ENCODE assay signal across 15 mouse cellular contexts in genomic region chr13:45924555-45924954, GRCm38 (mm10). TPM values are rescaled to one million over a fixed set of nuclear protein-coding genes. Genes with fewer than 3 reads are reported as not detected.
DNase-seq lines count a peak whose midpoint lies in the region; ATAC-seq and TF ChIP-seq lines count a peak whose summit lies in the region.
"Had no signal": no experiment of that assay in that cellular context is flagged by ENCODE, and none has a peak within 500 bp of the region (broad histone marks: within the 10 kb centered on the region; RNA-seq: fewer than 3 reads in every experiment).

No protein-coding gene starts in this region.

- no peak overlapping the region for H3K4me2 ChIP-seq in kidney, embryonic 16.5 days (replicated peaks; ENCODE audit: low read depth, low read length)
- H3K4me2 ChIP-seq in CH12.LX (ENCODE audit: insufficient read depth, low read depth, poor library complexity, severe bottlenecking): peak overlapping the region; percentile 93
- H3K4me2 ChIP-seq: embryonic facial prominence, embryonic 12.5 days had no signal

- intact Hi-C loops in left cerebral cortex, postnatal 10 days (cut with DNase I): no loop called here

- WGBS in kidney, embryonic 16.5 days: 60% methylated on average over 7 of the region's 7 CpGs

- dilution Hi-C loops in CH12.LX (cut with MboI; ENCODE audit: extremely low pct_ligation_motif_present, extremely low pct_unique_long_range_greater_than_20kb, low sequenced_read_pairs): no loop called here

- H3K79me2 ChIP-seq in CH12.LX (replicated peaks; ENCODE audit: control insufficient read depth, extremely low read depth, insufficient read depth, poor library complexity, severe bottlenecking): peaks cover 27% of the 10 kb centered on the region

- TF ChIP-seq CTCF in CH12.LX (conservative IDR thresholded peaks at IDR 0.05 in 1 of 2, IDR thresholded peaks at IDR 0.05 in 1 of 2; ENCODE audit: low read depth in 2 of 2, low read length in 2 of 2): no peak

- no peak overlapping the region for H3K4me3 ChIP-seq in kidney, embryonic 16.5 days (ENCODE audit: low read length)
- H3K4me3 ChIP-seq in CH12.LX (replicated peaks in 1 of 3; ENCODE audit: low read depth in 2 of 3, low read length in 2 of 3, poor library complexity in 1 of 3): peak overlapping the region; percentile 22 to 53 (median 49)
- H3K4me3 ChIP-seq: embryonic facial prominence, embryonic 12.5 days; myocyte had no signal

- H3K4me1 ChIP-seq in kidney, embryonic 16.5 days (ENCODE audit: insufficient read depth, low read length): peaks cover 16% of the 10 kb centered on the region
- H3K4me1 ChIP-seq in CH12.LX (ENCODE audit: control insufficient read depth in 1 of 2, insufficient read depth in 2 of 2): peaks cover 17 to 50% of the 10 kb centered on the region in 2 experiments

- no peak for TF ChIP-seq RAD21 in CH12.LX (IDR thresholded peaks at IDR 0.05; ENCODE audit: low read depth, low read length)

- no peaks in the 10 kb centered on the region for H3K36me3 ChIP-seq in kidney, embryonic 16.5 days (ENCODE audit: insufficient read depth, low read length)
- peaks cover 11 to 44% of the 10 kb centered on the region in 2 experiments for H3K36me3 ChIP-seq in CH12.LX (replicated peaks in 1 of 2; ENCODE audit: control insufficient read depth in 1 of 2, insufficient read depth in 1 of 2, low read length in 1 of 2)
- H3K36me3 ChIP-seq: embryonic facial prominence, embryonic 12.5 days had no signal

- in situ Hi-C loops in CH12.LX (cut with MboI; ENCODE audit: low pct_ligation_motif_present, low pct_unique_long_range_greater_than_20kb, low sequenced_read_pairs): no loop called here

- peak; percentile 72 for TF ChIP-seq EP300 in CH12.LX (IDR thresholded peaks at IDR 0.05; ENCODE audit: low read length)

- no peaks in the 10 kb centered on the region for H3K9me3 ChIP-seq in kidney, embryonic 16.5 days (ENCODE audit: low read length)
- no peaks in the 10 kb centered on the region for H3K9me3 ChIP-seq in CH12.LX (replicated peaks; ENCODE audit: low read length)
- H3K9me3 ChIP-seq: embryonic facial prominence, embryonic 12.5 days; G1E had no signal

- no peaks in the 10 kb centered on the region for H3K27me3 ChIP-seq in kidney, embryonic 16.5 days (ENCODE audit: insufficient read depth, low read length)
- H3K27me3 ChIP-seq in CH12.LX (replicated peaks): no peaks in the 10 kb centered on the region
- H3K27me3 ChIP-seq: embryonic facial prominence, embryonic 12.5 days had no signal

- no peak for ATAC-seq in kidney, embryonic 16.5 days (ENCODE audit: low FRiP score, low TSS enrichment)

- 0 out of 2 replicates have a peak overlapping the region, but pooled peaks have one; percentile 28 for H3K27ac ChIP-seq in kidney, embryonic 16.5 days (ENCODE audit: low read length)
- peak overlapping the region; percentile 87 for H3K27ac ChIP-seq in CH12.LX (ENCODE audit: insufficient read depth, low read depth)
- H3K27ac ChIP-seq: embryonic facial prominence, embryonic 12.5 days had no signal

- TF ChIP-seq POLR2A in CH12.LX (IDR thresholded peaks at IDR 0.05; ENCODE audit: low read depth, low read length): no peak

- DNase-seq in kidney, adult 8-10 months: no peak
- no peak for DNase-seq in CH12.LX (ENCODE audit: extremely low read depth)
- DNase-seq in induced T-regulatory cell, adult 2 months (ENCODE audit: low read depth): peak; percentile 87
- DNase-seq in natural killer cell, adult 2 months (ENCODE audit: low spot score in 2 of 2): peak; percentile 39 to 48
- DNase-seq in left cerebral cortex, postnatal 10 days (ENCODE audit: extremely low spot score in 1 of 2, low spot score in 2 of 2): no peak
- no peak for DNase-seq in spleen, postnatal 4 days (ENCODE audit: low spot score in 2 of 2)
- DNase-seq in frontal cortex, postnatal 25 days (ENCODE audit: low spot score in 2 of 2): no peak
- DNase-seq: cerebellum, adult 18-20 months; heart, postnatal 36 days; kidney, postnatal 10 days; lung, postnatal 10 days had no signal

- no peak overlapping the region for H3K9ac ChIP-seq in kidney, embryonic 16.5 days (replicated peaks; ENCODE audit: low read length)
- H3K9ac ChIP-seq in CH12.LX (ENCODE audit: insufficient read depth, low read depth): peak overlapping the region; percentile 63
- H3K9ac ChIP-seq: embryonic facial prominence, embryonic 12.5 days had no signal

TF ChIP-seq in CH12.LX, 34 proteins besides CTCF, POLR2A, EP300 and RAD21:
- TF ChIP-seq RCOR1 (conservative IDR thresholded peaks at IDR 0.05; ENCODE audit: low read depth, low read length) (0 out of 2 replicates have a peak, but pooled peaks have one; percentile 33), ZNF384 (IDR thresholded peaks at IDR 0.05; ENCODE audit: low read depth, low read length) (peak; percentile 91), ZC3H11A (IDR thresholded peaks at IDR 0.05; ENCODE audit: low read depth, low read length) (no peak), TCF12 (IDR thresholded peaks at IDR 0.05; ENCODE audit: low read depth, low read length) (0 out of 2 replicates have a peak, but pooled peaks have one; percentile 8), MYC (IDR thresholded peaks at IDR 0.05; ENCODE audit: low read depth, low read length) (0 out of 2 replicates have a peak, but pooled peaks have one; percentile 39), BHLHE40 (IDR thresholded peaks at IDR 0.05; ENCODE audit: low read depth, low read length) (peak; percentile 38; the same call in 1 of the 2 replicates), ETS1 (conservative IDR thresholded peaks at IDR 0.05; ENCODE audit: low read depth, low read length) (no peak), JUND (conservative IDR thresholded peaks at IDR 0.05; ENCODE audit: low read depth, low read length) (peak; percentile 61; the same call in 1 of the 2 replicates), TBP (conservative IDR thresholded peaks at IDR 0.05; ENCODE audit: low read depth, low read length) (no peak), JUN (IDR thresholded peaks at IDR 0.05; ENCODE audit: insufficient read depth, low read depth, low read length) (peak; percentile 56; the same call in 1 of the 2 replicates), SIN3A (IDR thresholded peaks at IDR 0.05; ENCODE audit: low read length) (peak; percentile 41; the same call in 1 of the 2 replicates), IRF4 (IDR thresholded peaks at IDR 0.05; ENCODE audit: low read depth, low read length) (peak; percentile 73), MAX (IDR thresholded peaks at IDR 0.05; ENCODE audit: low read length) (no peak)

RNA-seq across cellular contexts. Expression of gene Atxn1, which starts 40.3 kb away (rescaled TPM):
- 5.9 and 7.6 TPM in 2 replicates for polyA plus RNA-seq in kidney, embryonic 16.5 days (2015; fragmentation: Nextera tagmentation; extraction: Ambion mirVana)
- total RNA-seq in CH12.LX (2012; rRNA removed) (13.1 and 13.6 TPM in 2 replicates), CH12.LX (2014; rRNA removed) (8.0 and 8.2 TPM in 2 replicates)
- polyA plus RNA-seq in CH12.LX (2012; ENCODE audit: insufficient read length, low read depth): 9.3 and 9.7 TPM in 2 replicates
- total RNA-seq in left cerebral cortex, postnatal 10 days (2021): 100 to 1,000 TPM; 149 to 152 TPM

Comparison
In these comparisons a context has a peak if more than half of its experiments do, and no peak if none do; other contexts are left out.
1. DNase-seq: peak in induced T-regulatory cell, adult 2 months (single experiment) and natural killer cell, adult 2 months (2 of 2); none in kidney, adult 8-10 months (0 of 2), CH12.LX (single experiment), left cerebral cortex, postnatal 10 days (0 of 2), spleen, postnatal 4 days (0 of 2) and frontal cortex, postnatal 25 days (0 of 2).
2. RNA of gene Atxn1, which starts 40.3 kb away (total RNA-seq): 149 to 152 TPM in left cerebral cortex, postnatal 10 days; 8.0 to 13.6 TPM in CH12.LX; every median in the first group is over 10 times any median in the second.